Mouse (Mus musculus) frontal cortex, postnatal 14 days (tissue): ENCODE results near the gene Gm21828.
"Not testable (repeated sequence)": the region's sequence is repeated elsewhere in the genome, so short reads cannot be mapped to it uniquely, and the experiment has no call there.

Experiments
- DNase-seq, 2 experiments: peaks; one replicate each; pipeline ENCODE4 v3.0.0; 2022; ENCODE audit warnings: low spot score in 2 of 2

The Gm21828 gene

DNA sequence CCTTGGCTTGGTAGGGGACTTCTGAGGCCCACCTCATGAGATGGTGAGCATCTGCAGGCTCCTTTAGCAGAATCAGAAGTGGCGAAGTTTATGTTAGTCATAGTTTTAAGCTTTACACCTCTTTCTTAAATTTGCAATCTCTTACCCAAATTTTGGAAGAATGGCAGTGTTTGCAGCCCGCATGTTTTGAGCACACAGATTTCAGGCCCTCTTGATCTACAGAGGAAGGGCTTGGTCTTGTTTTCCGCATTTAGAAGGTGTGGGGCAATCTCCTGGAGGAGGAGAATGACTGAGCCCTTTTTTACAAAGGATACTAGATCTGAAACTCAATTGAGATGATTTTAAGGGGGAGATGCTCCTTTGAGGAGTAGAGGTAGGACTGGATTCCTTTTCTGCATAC lies at the start of gene Gm21828:
Gm21828 (minus strand) TSS at position 101 of the 400 bp plus-strand sequence.
- DNase-seq = not testable (repeated sequence)

DNA sequence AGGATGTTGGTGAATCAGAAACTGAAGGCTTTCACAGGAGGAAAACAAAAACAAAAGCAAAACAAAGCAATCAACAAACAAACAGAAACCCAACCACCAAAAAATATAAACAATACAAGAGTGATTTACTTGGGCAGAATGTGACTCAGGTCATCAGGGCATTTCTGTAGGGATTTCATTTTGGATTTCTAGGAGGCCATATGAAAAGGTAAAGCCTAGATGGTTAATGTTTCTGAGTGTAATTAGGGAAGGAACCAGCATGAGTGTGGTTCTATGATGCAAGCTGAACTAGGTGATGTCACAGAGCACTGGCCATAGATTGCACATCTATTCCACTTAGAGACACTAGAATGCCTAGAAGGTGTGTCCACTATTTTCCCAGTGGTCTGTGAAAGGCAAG lies 28.4 kb upstream of the Gm21828 start, which contains the start of the genes Gm21440 and Gm21454:
Gm21440 (plus strand) TSS at position 301 of the 400 bp plus-strand sequence.
Gm21454 (plus strand) TSS at position 352 of the 400 bp plus-strand sequence.
- DNase-seq = not testable (repeated sequence)
